Mouse (Mus musculus): Measurements from ENCODE around the gene Cdpf1. TPM values are rescaled to one million over a fixed set of nuclear protein-coding genes. Genes with fewer than 3 reads are reported as not detected.
A peak's percentile ranks its signal among the peaks of the same experiment; 100 is the strongest.

Gene Cdpf1
- 10 to 100 TPM; 25.7 to 26.5 TPM for total RNA-seq (2021)
- long read RNA-seq, transcript Cdpf1-201 (5 exons, 997 nt) = major isoform, 6 of 10 reads
- long read RNA-seq, partial matches to known transcripts = 2 of 10 reads
- long read RNA-seq, other reads (novel, unspliced or antisense) = 0 of 10 reads

DNA sequence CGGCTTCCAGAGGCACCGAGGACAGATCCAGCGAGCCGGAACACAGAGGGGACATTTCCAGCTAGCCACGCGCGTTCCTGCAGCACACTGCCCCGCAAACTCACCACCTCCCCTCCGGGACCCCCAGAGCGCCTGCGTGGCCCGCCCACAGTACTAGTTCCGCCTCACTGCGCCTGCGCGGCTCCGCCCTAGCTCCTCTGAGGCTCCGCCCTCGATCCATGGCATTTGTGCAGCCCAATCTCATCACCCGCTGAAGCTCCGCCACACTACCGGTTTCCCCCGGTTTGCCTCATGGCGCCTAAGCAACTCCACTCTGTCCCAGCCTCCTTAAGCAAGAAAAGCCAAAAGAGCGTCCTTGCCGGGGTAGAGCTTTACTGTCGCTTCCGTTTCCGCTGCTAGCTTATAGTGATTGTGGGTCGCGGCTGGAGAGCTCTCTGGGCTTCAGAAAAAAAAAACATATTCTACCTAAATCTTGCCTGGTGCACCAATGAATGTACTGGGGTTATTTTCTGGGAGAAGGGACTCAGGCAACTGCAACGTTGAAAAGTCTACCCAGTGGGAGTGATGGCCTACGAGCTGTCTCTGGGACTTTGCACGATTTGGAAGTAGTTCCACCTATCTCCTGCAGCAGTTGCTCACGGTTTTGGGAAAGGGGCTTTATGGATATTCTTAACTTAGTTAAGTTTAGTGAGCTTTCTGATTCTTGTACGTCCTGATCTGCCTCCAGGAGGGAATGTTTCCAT lies at the start of gene Cdpf1:
Gene Cdpf1 (minus strand): TSS at position 163 of the 743 bp plus-strand sequence.
- DNase-seq (ENCODE audit: low spot score in 2 of 2) = peak; percentile 99 to 100

DNA sequence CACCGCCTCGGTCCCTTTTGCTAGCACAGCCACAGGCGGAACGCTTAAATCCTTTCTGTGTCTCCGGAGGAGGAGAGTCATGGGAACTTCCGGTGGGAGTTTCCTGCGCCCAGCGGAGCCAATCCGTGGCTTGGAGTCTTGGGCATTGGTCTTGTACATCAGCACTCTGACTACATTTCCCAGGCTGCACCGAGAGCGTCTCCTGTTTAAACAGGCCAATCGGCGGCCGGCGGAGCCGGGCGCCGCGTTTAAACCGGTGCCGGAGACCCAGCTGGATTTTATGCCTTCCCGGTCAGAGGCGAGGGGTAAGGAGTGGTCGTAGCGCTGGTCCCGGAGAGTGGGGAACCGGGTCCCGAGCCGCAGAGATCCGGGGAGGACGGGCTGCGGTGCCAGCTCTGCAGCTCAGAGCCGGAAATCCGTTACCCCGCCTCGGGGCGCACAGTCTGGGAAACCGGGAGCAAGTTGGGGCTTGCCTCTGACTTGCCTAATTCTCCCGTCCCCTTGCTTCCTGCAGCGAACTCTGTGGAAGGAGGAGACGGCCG lies 48.1 kb upstream of the Cdpf1 start, which contains the start of gene Gtse1:
Gene Gtse1 (plus strand): TSS at position 256 of the 542 bp plus-strand sequence.
- DNase-seq (ENCODE audit: low spot score in 2 of 2) = peak; percentile 91 to 95

- no peak for DNase-seq (ENCODE audit: low spot score in 2 of 2)
Measured at GRCm38 (mm10) chr15:85858980-85859489, 47.5 kb upstream of the Cdpf1 start.

GRCm38 (mm10) chr15:85851656-85852392 lies 40.3 kb upstream of the Cdpf1 start:
- DNase-seq (ENCODE audit: low spot score in 2 of 2) = no peak

- no peak for DNase-seq (ENCODE audit: low spot score in 2 of 2)
Measured at GRCm38 (mm10) chr15:85845071-85845470, 33.6 kb upstream of the Cdpf1 start.

DNA sequence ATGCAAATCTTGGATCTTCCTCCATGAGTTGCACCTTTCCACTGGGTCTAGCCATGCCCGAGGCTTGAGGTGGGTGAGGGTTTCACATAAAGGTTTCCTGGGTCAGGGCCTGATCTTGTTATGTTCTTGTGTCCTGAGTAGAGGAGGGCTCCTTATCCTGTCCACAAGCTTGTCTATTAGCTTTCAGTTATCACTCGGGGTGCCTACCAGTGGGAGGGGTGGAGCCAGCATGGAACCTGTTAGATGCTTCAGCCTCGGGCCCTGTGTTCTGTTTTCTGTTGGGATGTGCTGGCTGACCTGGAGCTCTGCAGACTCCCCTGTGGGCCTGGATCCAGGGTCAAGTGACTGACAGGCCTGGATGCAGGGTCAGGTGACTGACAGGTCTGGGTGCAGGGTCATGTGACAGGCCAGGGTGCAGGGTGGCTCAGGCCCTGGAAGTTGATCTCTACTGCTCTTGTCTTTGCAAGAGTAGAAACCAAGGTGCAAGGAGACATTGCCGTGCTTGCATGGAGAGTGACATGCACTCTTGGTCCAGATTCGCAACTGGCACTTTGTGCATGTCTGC lies 30.4 kb upstream of the Cdpf1 start:
- DNase-seq (ENCODE audit: low spot score in 2 of 2) = no peak

- DNase-seq (ENCODE audit: low spot score in 2 of 2) = peak; percentile 25 to 30
Measured at GRCm38 (mm10) chr15:85840983-85841382, 29.5 kb upstream of the Cdpf1 start.

DNA sequence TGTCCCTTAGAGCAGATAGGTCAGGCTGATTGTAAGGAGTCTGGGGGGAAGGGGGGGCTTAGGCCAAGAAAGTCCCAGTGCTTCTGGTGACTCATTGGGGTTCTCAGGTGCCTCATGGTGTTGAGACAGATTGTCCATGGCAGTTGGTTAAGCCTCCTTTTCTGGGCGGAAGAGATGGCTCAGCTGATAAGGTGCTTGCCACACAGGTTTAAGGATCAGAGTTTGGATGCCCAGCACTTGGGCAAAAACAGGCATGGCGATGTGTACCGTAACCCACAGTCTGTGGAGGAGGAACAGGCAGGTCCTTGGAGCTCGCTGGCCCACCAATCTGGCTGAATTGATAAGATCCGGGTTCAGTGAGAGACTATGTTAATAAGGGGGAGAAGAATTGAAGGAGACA lies 25.4 kb upstream of the Cdpf1 start:
- no peak for DNase-seq (ENCODE audit: low spot score in 2 of 2)

GRCm38 (mm10) chr15:85835335-85835734 lies 23.8 kb upstream of the Cdpf1 start:
- DNase-seq (ENCODE audit: low spot score in 2 of 2) = no peak

DNA sequence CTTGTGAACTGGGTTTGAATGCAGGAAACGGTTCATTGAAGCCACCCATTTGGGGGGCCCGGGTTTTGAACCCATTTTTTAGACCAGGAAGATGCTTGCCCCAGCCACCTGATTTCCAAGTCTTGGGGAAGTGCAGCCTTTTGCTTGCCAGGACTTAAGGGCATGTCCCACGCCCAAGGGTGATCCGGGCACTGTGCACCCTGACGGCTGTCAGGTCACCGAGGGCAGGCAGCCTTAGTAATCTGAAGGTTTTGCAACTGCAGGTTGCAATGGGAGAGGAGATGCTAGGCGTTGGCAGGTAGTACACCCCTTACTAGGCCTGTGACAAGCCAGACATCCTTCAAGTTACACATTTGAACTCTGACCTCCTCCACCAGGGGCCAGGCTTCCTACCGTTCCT lies 21.1 kb upstream of the Cdpf1 start:
- no peak for DNase-seq (ENCODE audit: low spot score in 2 of 2)

- peak; percentile 71 to 80 for DNase-seq (ENCODE audit: low spot score in 2 of 2)
Measured at GRCm38 (mm10) chr15:85831954-85832590, 20.6 kb upstream of the Cdpf1 start, which contains the start of gene Ttc38. Gene Ttc38 (plus strand): TSS chr15:85832306.

- DNase-seq (ENCODE audit: low spot score in 2 of 2) = no peak
Measured at GRCm38 (mm10) chr15:85829470-85829869, 18.0 kb upstream of the Cdpf1 start.

GRCm38 (mm10) chr15:85828071-85828470 lies 16.6 kb upstream of the Cdpf1 start:
- no peak for DNase-seq (ENCODE audit: low spot score in 2 of 2)

- no peak for DNase-seq (ENCODE audit: low spot score in 2 of 2)
Measured at GRCm38 (mm10) chr15:85826676-85827075, 15.2 kb upstream of the Cdpf1 start.

- DNase-seq (ENCODE audit: low spot score in 2 of 2) = no peak
Measured at GRCm38 (mm10) chr15:85822011-85822359, 10.5 kb upstream of the Cdpf1 start.

GRCm38 (mm10) chr15:85821203-85822010 lies 9.9 kb upstream of the Cdpf1 start, which contains the start of gene Pkdrej:
Gene Pkdrej (minus strand): TSS chr15:85821734.
- DNase-seq (ENCODE audit: low spot score in 2 of 2) = peak; percentile 51 to 60

DNA sequence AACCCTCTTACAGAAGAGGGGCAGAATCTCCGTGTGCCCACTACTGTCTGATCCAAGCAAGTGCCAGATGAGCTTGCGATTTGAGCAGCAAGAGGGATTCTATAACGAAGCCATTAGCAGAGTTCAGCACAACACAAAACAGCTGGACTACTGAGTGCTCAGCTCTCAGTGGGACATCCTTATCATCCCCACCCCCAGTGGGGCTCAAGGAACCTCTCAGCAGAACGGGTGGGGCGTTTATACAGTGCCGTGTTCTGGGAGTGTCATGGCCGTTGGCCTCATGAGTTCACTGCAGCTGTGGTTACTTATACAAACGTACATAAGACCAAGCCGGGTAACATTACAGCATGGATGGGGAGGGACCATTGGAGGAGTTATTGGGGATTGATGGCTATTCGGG lies 1.9 kb upstream of the Cdpf1 start:
- DNase-seq (ENCODE audit: low spot score in 2 of 2) = no peak

DNA sequence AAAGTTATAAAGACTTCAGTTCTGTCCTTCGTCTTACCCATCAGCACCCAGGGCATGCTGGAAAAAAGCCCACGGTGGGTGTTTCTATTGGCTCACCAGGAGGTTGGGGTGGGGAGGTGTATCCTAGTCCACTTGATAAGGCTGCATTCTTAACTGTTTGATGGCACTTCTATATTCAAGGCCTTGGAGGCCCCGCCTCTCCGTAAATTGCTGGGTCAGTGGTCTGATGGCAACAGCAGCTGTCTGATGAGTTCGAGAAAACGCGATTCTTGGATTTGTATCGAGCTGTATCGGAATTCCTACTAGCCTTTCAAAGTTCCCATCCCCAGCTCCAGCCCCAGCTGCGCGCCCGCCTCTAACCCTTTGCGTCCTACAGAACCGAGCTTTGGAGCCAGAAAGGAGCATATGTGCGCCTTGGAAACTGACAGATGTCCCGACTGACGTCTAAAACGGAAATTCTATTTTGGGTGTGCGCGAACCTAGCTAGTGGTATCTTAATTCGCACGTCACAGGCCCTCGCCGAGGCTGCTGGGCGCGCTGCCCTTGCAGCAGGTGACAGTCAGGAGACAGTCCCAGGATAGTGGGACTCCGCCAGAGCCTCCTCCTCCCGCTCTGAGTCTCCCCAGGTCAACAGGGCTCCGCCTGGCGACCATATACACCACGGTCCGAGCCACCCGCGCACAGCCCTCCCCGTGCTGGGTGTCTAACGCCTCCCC lies 533 bp downstream of the Cdpf1 start:
- peak; percentile 69 to 78 for DNase-seq (ENCODE audit: low spot score in 2 of 2)

- no peak for DNase-seq (ENCODE audit: low spot score in 2 of 2)
Measured at GRCm38 (mm10) chr15:85810462-85810805, 1.1 kb downstream of the Cdpf1 start.

Data from layer of hippocampus, postnatal 10 days (tissue).